Mouse (Mus musculus) MEL (cell line): ENCODE results near the gene Gm20441. TPM values are rescaled to one million over a fixed set of nuclear protein-coding genes. Genes with fewer than 3 reads are reported as not detected.
"Not testable (repeated sequence)": the region's sequence is repeated elsewhere in the genome, so short reads cannot be mapped to it uniquely, and the experiment has no call there.

ENCODE experiments used
- DNase-seq: peaks from one replicate; pipeline ENCODE4 v3.0.0; 2011; ENCODE audit warnings: low read depth, low spot score
- H3K27ac ChIP-seq: 2 replicates; pipeline ENCODE4 v1.5.1; 2012; ENCODE audit warnings: low read depth, mild to moderate bottlenecking, control low read depth, low read length, moderate library complexity; ENCODE audit not compliant: control insufficient read depth
- H3K27me3 ChIP-seq, 2 experiments: fragments of 150-350 bp in 1 of 2; sonication (generic) in 1 of 2; 2 replicates each; pipeline ENCODE4 v1.6.1; 2012; ENCODE audit warnings: low read length in 2 of 2, mild to moderate bottlenecking in 2 of 2, improper control_type of control experiment in 1 of 2, moderate library complexity in 1 of 2; ENCODE audit not compliant: insufficient read depth in 2 of 2, control insufficient read depth in 1 of 2
- H3K36me3 ChIP-seq, 2 experiments: 2 replicates each; pipeline ENCODE4 v1.6.1; 2012 to 2014; ENCODE audit warnings: low read length in 2 of 2, improper control_type of control experiment in 1 of 2, inconsistent platforms in 1 of 2, mild to moderate bottlenecking in 1 of 2; ENCODE audit not compliant: insufficient read depth in 2 of 2, control insufficient read depth in 1 of 2
- H3K4me1 ChIP-seq, 2 experiments: fragments of 150-350 bp in 1 of 2; sonication (generic) in 1 of 2; 2 replicates each; pipeline ENCODE4 v1.6.1; 2012; ENCODE audit warnings: low read length in 2 of 2, improper control_type of control experiment in 1 of 2, mild to moderate bottlenecking in 1 of 2; ENCODE audit not compliant: insufficient read depth in 2 of 2, control insufficient read depth in 1 of 2
- H3K4me3 ChIP-seq, 2 experiments: fragments of 150-350 bp in 1 of 2; sonication (generic) in 1 of 2; 2 replicates each; pipeline ENCODE4 v1.5.1; 2012; ENCODE audit warnings: low read depth in 2 of 2, low read length in 2 of 2, mild to moderate bottlenecking in 2 of 2, moderate library complexity in 2 of 2, control low read depth in 1 of 2, improper control_type of control experiment in 1 of 2; ENCODE audit not compliant: control insufficient read depth in 1 of 2, insufficient read depth in 1 of 2
- H3K79me2 ChIP-seq: 2 replicates; pipeline ENCODE4 v1.6.1; 2012; ENCODE audit warnings: mild to moderate bottlenecking, low read length, moderate library complexity; ENCODE audit not compliant: control insufficient read depth, poor library complexity, insufficient read depth
- H3K9ac ChIP-seq: 2 replicates; pipeline ENCODE4 v1.6.1; 2012; ENCODE audit warnings: low read depth, mild to moderate bottlenecking, control low read depth, low read length, moderate library complexity; ENCODE audit not compliant: control insufficient read depth, poor library complexity, severe bottlenecking
- H3K9me3 ChIP-seq: fragments of 150-350 bp; sonication (generic); replicated peaks from 2 replicates; pipeline ENCODE4 v1.6.1; 2012; ENCODE audit warnings: mild to moderate bottlenecking, low read length, improper control_type of control experiment, moderate library complexity; ENCODE audit not compliant: insufficient read depth
- BHLHE40 ChIP-seq: IDR thresholded peaks from 2 replicates; pipeline ENCODE4 v1.6.1; 2012; ENCODE audit warnings: low read depth, mild to moderate bottlenecking, inconsistent platforms, low read length, improper control_type of control experiment, borderline replicate concordance
- CTCF ChIP-seq, 3 experiments: IDR thresholded peaks in 2 of 3; conservative IDR thresholded peaks in 1 of 3; 2 replicates each; pipeline ENCODE4 v1.5.1; 2011 to 2012; ENCODE audit warnings: low read length in 3 of 3, low read depth in 2 of 3, mild to moderate bottlenecking in 2 of 3, improper control_type of control experiment in 1 of 3, inconsistent platforms in 1 of 3, mixed read lengths in 1 of 3, moderate library complexity in 1 of 3; ENCODE audit not compliant: control insufficient read depth in 1 of 3, insufficient read depth in 1 of 3, poor library complexity in 1 of 3, severe bottlenecking in 1 of 3
- E2F4 ChIP-seq: IDR thresholded peaks from 2 replicates; pipeline ENCODE4 v1.6.1; 2011; ENCODE audit warnings: low read depth, low read length, improper control_type of control experiment, borderline replicate concordance
- ELF1 ChIP-seq: IDR thresholded peaks from 2 replicates; pipeline ENCODE4 v1.6.1; 2014; ENCODE audit warnings: low read depth, mild to moderate bottlenecking, inconsistent platforms, low read length, improper control_type of control experiment, moderate library complexity
- EP300 ChIP-seq, 2 experiments: IDR thresholded peaks; 2 replicates each; pipeline ENCODE4 v1.6.1; 2011; ENCODE audit warnings: improper control_type of control experiment in 2 of 2, low read length in 2 of 2, low read depth in 1 of 2, mild to moderate bottlenecking in 1 of 2
- ETS1 ChIP-seq: IDR thresholded peaks from 2 replicates; pipeline ENCODE4 v1.6.1; 2012; ENCODE audit warnings: low read depth, mild to moderate bottlenecking, inconsistent platforms, low read length, improper control_type of control experiment, moderate library complexity
- JUND ChIP-seq: IDR thresholded peaks from 2 replicates; pipeline ENCODE4 v1.6.1; 2011; ENCODE audit warnings: low read depth, mild to moderate bottlenecking, improper control_type of control experiment, low read length
- KAT2A ChIP-seq: conservative IDR thresholded peaks from 2 replicates; pipeline ENCODE4 v1.6.1; 2012; ENCODE audit warnings: low read depth, low read length, improper control_type of control experiment, inconsistent platforms
- MAFK ChIP-seq: IDR thresholded peaks from 2 replicates; pipeline ENCODE4 v1.6.1; 2011; ENCODE audit warnings: low read depth, mild to moderate bottlenecking, low read length, improper control_type of control experiment, borderline replicate concordance
- MAX ChIP-seq: IDR thresholded peaks from 2 replicates; pipeline ENCODE4 v1.6.1; 2011; ENCODE audit warnings: low read length, improper control_type of control experiment
- MEF2A ChIP-seq: IDR thresholded peaks from 2 replicates; pipeline ENCODE4 v1.6.1; 2014; ENCODE audit warnings: low read depth, mild to moderate bottlenecking, inconsistent platforms, low read length, improper control_type of control experiment; ENCODE audit not compliant: poor library complexity, insufficient replicate concordance, severe bottlenecking; ENCODE audit errors: extremely low read depth
- MXI1 ChIP-seq: IDR thresholded peaks from 2 replicates; pipeline ENCODE4 v1.6.1; 2011; ENCODE audit warnings: mild to moderate bottlenecking, low read depth, low read length, improper control_type of control experiment
- MYB ChIP-seq: IDR thresholded peaks from 2 replicates; pipeline ENCODE4 v1.6.1; 2011; ENCODE audit warnings: mild to moderate bottlenecking, low read depth, low read length, improper control_type of control experiment
- MYC ChIP-seq: IDR thresholded peaks from 2 replicates; pipeline ENCODE4 v1.6.1; 2011; ENCODE audit warnings: low read depth, mild to moderate bottlenecking, low read length, improper control_type of control experiment, moderate library complexity
- NELFE ChIP-seq: IDR thresholded peaks from 2 replicates; pipeline ENCODE4 v1.6.1; 2011; ENCODE audit warnings: low read depth, low read length, improper control_type of control experiment
- NRF1 ChIP-seq: IDR thresholded peaks from 2 replicates; pipeline ENCODE4 v1.6.1; 2014; ENCODE audit warnings: low read depth, mild to moderate bottlenecking, inconsistent platforms, low read length, improper control_type of control experiment, moderate library complexity; ENCODE audit not compliant: poor library complexity, insufficient read depth, severe bottlenecking
- POLR2A ChIP-seq, 2 experiments: IDR thresholded peaks; 2 replicates each; pipeline ENCODE4 v1.6.1; 2011 to 2012; ENCODE audit warnings: low read length in 2 of 2, mild to moderate bottlenecking in 2 of 2, control low read depth in 1 of 2, improper control_type of control experiment in 1 of 2, low read depth in 1 of 2, moderate library complexity in 1 of 2; ENCODE audit not compliant: control insufficient read depth in 1 of 2, insufficient read depth in 1 of 2, poor library complexity in 1 of 2
- RAD21 ChIP-seq: IDR thresholded peaks from 2 replicates; pipeline ENCODE4 v1.6.1; 2011; ENCODE audit warnings: mild to moderate bottlenecking, low read depth, low read length, improper control_type of control experiment
- SIN3A ChIP-seq: IDR thresholded peaks from 2 replicates; pipeline ENCODE4 v1.6.1; 2012; ENCODE audit warnings: low read length, improper control_type of control experiment, inconsistent platforms
- TBP ChIP-seq: IDR thresholded peaks from 2 replicates; pipeline ENCODE4 v1.8.0; 2011; ENCODE audit warnings: low read depth, low read length, improper control_type of control experiment
- TCF12 ChIP-seq: IDR thresholded peaks from 2 replicates; pipeline ENCODE4 v1.6.1; 2014; ENCODE audit warnings: low read depth, mild to moderate bottlenecking, inconsistent platforms, low read length, improper control_type of control experiment, moderate library complexity
- UBTF ChIP-seq: IDR thresholded peaks from 2 replicates; pipeline ENCODE4 v1.6.1; 2012; ENCODE audit warnings: low read depth, mild to moderate bottlenecking, inconsistent platforms, low read length, improper control_type of control experiment, moderate library complexity, borderline replicate concordance; ENCODE audit not compliant: insufficient read depth
- USF1 ChIP-seq: IDR thresholded peaks from 2 replicates; pipeline ENCODE4 v1.6.1; 2014; ENCODE audit warnings: low read depth, mild to moderate bottlenecking, inconsistent platforms, low read length, improper control_type of control experiment, moderate library complexity
- USF2 ChIP-seq, 2 experiments: IDR thresholded peaks; 2 replicates each; pipeline ENCODE4 v1.6.1; 2011 to 2012; ENCODE audit warnings: improper control_type of control experiment in 2 of 2, low read length in 2 of 2, borderline replicate concordance in 1 of 2, inconsistent platforms in 1 of 2, low read depth in 1 of 2, mild to moderate bottlenecking in 1 of 2; ENCODE audit not compliant: insufficient read depth in 1 of 2
- ZC3H11A ChIP-seq: IDR thresholded peaks from 2 replicates; pipeline ENCODE4 v1.6.1; 2012; ENCODE audit warnings: low read depth, mild to moderate bottlenecking, inconsistent platforms, low read length, improper control_type of control experiment
- ZKSCAN1 ChIP-seq: IDR thresholded peaks from 2 replicates; pipeline ENCODE4 v1.6.1; 2012; ENCODE audit warnings: low read depth, mild to moderate bottlenecking, inconsistent platforms, low read length, improper control_type of control experiment, moderate library complexity
- polyA plus RNA-seq, 2 experiments: library from polyadenylated mRNA; stranded (reverse) in 1 of 2; unstranded in 1 of 2; fragments of >175 nt in 1 of 2; fragments of >200 nt in 1 of 2; gene quantifications; 2 replicates each; pipeline versions ENCODE4 v1.2.1 to v1.2.4; 2012; ENCODE audit warnings: low replicate concordance in 2 of 2, low read depth in 1 of 2; ENCODE audit not compliant: insufficient read length in 2 of 2, insufficient read depth in 1 of 2, missing spikeins in 1 of 2
- total RNA-seq: library from RNA; depleted of rRNA; stranded (reverse); fragments of 300-350 nt; gene quantifications from 2 replicates; pipeline ENCODE4 v1.2.3, GENCODE M21; 2012

The Gm20441 gene
- total and polyA plus RNA-seq, 3 experiments, result not detected

GRCm38 (mm10) chr10:75772795-75773664, 7.7 kb downstream of the Gm20441 start, which contains the start of gene Ddt (continued):
- peak; percentile 95 for TF ChIP-seq MAX
- TF ChIP-seq KAT2A, result peak; percentile 48
- peak; percentile 79 for TF ChIP-seq MXI1
- no peak; a peak in 1 of 4 replicates for TF ChIP-seq EP300 (IDR thresholded peaks at IDR 0.05; ENCODE audit: low read depth in 1 of 2, low read length in 2 of 2)
- TF ChIP-seq MYC, result peak; percentile 83
- TF ChIP-seq ZKSCAN1, result no peak
- 0 out of 2 replicates have a peak, but pooled peaks have one; percentile 44 for TF ChIP-seq TCF12
- no peak for TF ChIP-seq JUND
- peak; percentile 78 for TF ChIP-seq BHLHE40
- TF ChIP-seq MYB, result no peak
- TF ChIP-seq USF2 (IDR thresholded peaks at IDR 0.05; ENCODE audit: borderline replicate concordance in 1 of 2, insufficient read depth in 1 of 2, low read depth in 1 of 2, low read length in 2 of 2), result peak; percentile 56 to 88; a peak in 3 of 4 replicates

- TF ChIP-seq ELF1 (peak; percentile 45; the same call in 1 of the 2 replicates), SIN3A (peak; percentile 58)
- H3K27me3 ChIP-seq, H3K9ac ChIP-seq, H3K27ac ChIP-seq, H3K9me3 ChIP-seq: not testable (repeated sequence)
- Histone ChIP-seq H3K36me3 (peaks cover 0 to 14% of the 10 kb centered on the region in 2 experiments; a peak in 2 of 4 replicates), H3K79me2 (peaks cover 10% of the 10 kb centered on the region), H3K4me3 (peak overlapping the region; percentile 34 to 67; a peak in 3 of 4 replicates), H3K4me1 (peaks cover 8 to 27% of the 10 kb centered on the region in 2 experiments; a peak in 3 of 4 replicates)
- peak; percentile 48 for DNase-seq
These were observed 13.0 kb downstream of the Gm20441 start for GRCm38 (mm10) chr10:75767756-75768155.

- peak overlapping the region; percentile 11; the same call in 1 of the 2 replicates for H3K9ac ChIP-seq
- no peak for TF ChIP-seq MAFK
- TF ChIP-seq MYB, result no peak
- no peak for TF ChIP-seq CTCF (IDR thresholded peaks at IDR 0.05 in 2 of 3, conservative IDR thresholded peaks at IDR 0.05 in 1 of 3; ENCODE audit: control insufficient read depth in 1 of 3, insufficient read depth in 1 of 3, low read depth in 2 of 3, low read length in 3 of 3, poor library complexity in 1 of 3, severe bottlenecking in 1 of 3)
- TF ChIP-seq RAD21, result no peak
- no peak for TF ChIP-seq MAX
- peak; percentile 59 for TF ChIP-seq TBP
- TF ChIP-seq NELFE, result no peak; the same call in 1 of the 2 replicates
- peak; percentile 65 for TF ChIP-seq ETS1
- 0 out of 4 replicates have a peak, but pooled peaks of 1 of the 2 experiments have one; percentile 23 for TF ChIP-seq POLR2A (IDR thresholded peaks at IDR 0.05; ENCODE audit: control insufficient read depth in 1 of 2, insufficient read depth in 1 of 2, low read depth in 1 of 2, low read length in 2 of 2, poor library complexity in 1 of 2)
- TF ChIP-seq MEF2A, result no peak
- peak; percentile 15; the same call in 1 of the 2 replicates for TF ChIP-seq TCF12
- peak; percentile 67 for TF ChIP-seq USF1
- TF ChIP-seq NRF1, result no peak
- TF ChIP-seq UBTF, result no peak
- TF ChIP-seq E2F4, result no peak
- no peak for TF ChIP-seq ZC3H11A
These were observed 13.9 kb downstream of the Gm20441 start for GRCm38 (mm10) chr10:75766856-75767255.

More at GRCm38 (mm10) chr10:75766856-75767255, 13.9 kb downstream of the Gm20441 start:
- H3K79me2 ChIP-seq, result peaks cover 14% of the 10 kb centered on the region
- peak overlapping the region; percentile 14 to 67; a peak in 3 of 4 replicates for H3K4me3 ChIP-seq
- peak overlapping the region; percentile 44 for H3K27ac ChIP-seq
- DNase-seq, result peak; percentile 90
- no peaks in the 10 kb centered on the region for H3K27me3 ChIP-seq
- H3K4me1 ChIP-seq, result peaks cover 8 to 25% of the 10 kb centered on the region in 2 experiments; a peak in 3 of 4 replicates
- H3K36me3 ChIP-seq, result peaks cover 0 to 18% of the 10 kb centered on the region in 2 experiments; a peak in 2 of 4 replicates
- no peaks in the 10 kb centered on the region for H3K9me3 ChIP-seq
